Mouse (Mus musculus) liver, postnatal 0 days (tissue): ENCODE data around the gene Eps15l1. TPM values are rescaled to one million over a fixed set of nuclear protein-coding genes. Genes with fewer than 3 reads are reported as not detected.

Source experiments
- ATAC-seq: fragments of 200-750 bp; cut with Nextera tagmentation; 2 replicates; pipeline ENCODE4 v1.8.0; 2017; ENCODE audit warnings: mild to moderate bottlenecking, moderate library complexity
- DNase-seq: peaks from one replicate; pipeline ENCODE4 v3.0.0-alpha.2; 2016
- H3K27ac ChIP-seq: fragments of 300-500 bp; sonication (generic); 2 replicates; pipeline ENCODE4 v1.5.1; 2014; ENCODE audit warnings: antibody characterized with exemption, moderate library complexity, mild to moderate bottlenecking, low read depth
- H3K27me3 ChIP-seq: fragments of 300-500 bp; sonication (generic); 2 replicates; pipeline ENCODE4 v1.6.1; 2014; ENCODE audit warnings: low read length, control low read depth, mixed read lengths; ENCODE audit not compliant: insufficient read depth
- H3K36me3 ChIP-seq: fragments of 300-500 bp; sonication (generic); replicated peaks from 2 replicates; pipeline ENCODE4 v1.6.1; 2014; ENCODE audit warnings: mild to moderate bottlenecking, control low read depth, low read length, moderate library complexity, mixed read lengths; ENCODE audit not compliant: insufficient read depth
- H3K4me1 ChIP-seq: fragments of 300-500 bp; sonication (generic); 2 replicates; pipeline ENCODE4 v1.6.1; 2014; ENCODE audit warnings: antibody characterized with exemption, mild to moderate bottlenecking, control low read depth; ENCODE audit not compliant: insufficient read depth
- H3K4me2 ChIP-seq: fragments of 300-500 bp; sonication (generic); 2 replicates; pipeline ENCODE4 v1.6.1; 2014; ENCODE audit warnings: low read depth, mild to moderate bottlenecking, low read length, moderate library complexity, mixed read lengths
- H3K4me3 ChIP-seq: fragments of 300-500 bp; sonication (generic); 2 replicates; pipeline ENCODE4 v1.5.1; 2014; ENCODE audit warnings: low read depth, low read length
- H3K9ac ChIP-seq: fragments of 300-500 bp; sonication (generic); replicated peaks from 2 replicates; pipeline ENCODE4 v1.6.1; 2014; ENCODE audit warnings: mild to moderate bottlenecking, moderate library complexity
- H3K9me3 ChIP-seq: fragments of 300-500 bp; sonication (generic); 2 replicates; pipeline ENCODE4 v1.6.1; 2016; ENCODE audit warnings: mild to moderate bottlenecking, control low read depth, low read length, mixed read lengths
- CTCF ChIP-seq: sonication (generic); IDR thresholded peaks from 2 replicates; pipeline ENCODE4 v1.5.1; 2016; ENCODE audit warnings: antibody characterized with exemption, low read depth
- EP300 ChIP-seq: IDR thresholded peaks from 2 replicates; pipeline ENCODE4 v1.6.1; 2016; ENCODE audit warnings: antibody characterized with exemption, low read depth, mild to moderate bottlenecking
- WGBS: fragments of 180-500 bp; shearing (Covaris S2); extraction: QIAGEN DNeasy Blood & Tissue Kit; methylation state at CpG from one replicate; pipeline ENCODE4 v1.1.7; 2014; ENCODE audit not compliant: insufficient replicate concordance; 5-methylcytosine and 5-hydroxymethylcytosine counted together
- polyA plus RNA-seq: library from polyadenylated mRNA; unstranded; fragments of >200 nt; fragmentation: Nextera tagmentation; extraction: Ambion mirVana; gene quantifications from 2 replicates; pipeline ENCODE4 v1.2.1, GENCODE M21; 2015

Gene Eps15l1
- polyA plus RNA-seq, 1 experiment from 2014 or later = 10.1 TPM

DNA sequence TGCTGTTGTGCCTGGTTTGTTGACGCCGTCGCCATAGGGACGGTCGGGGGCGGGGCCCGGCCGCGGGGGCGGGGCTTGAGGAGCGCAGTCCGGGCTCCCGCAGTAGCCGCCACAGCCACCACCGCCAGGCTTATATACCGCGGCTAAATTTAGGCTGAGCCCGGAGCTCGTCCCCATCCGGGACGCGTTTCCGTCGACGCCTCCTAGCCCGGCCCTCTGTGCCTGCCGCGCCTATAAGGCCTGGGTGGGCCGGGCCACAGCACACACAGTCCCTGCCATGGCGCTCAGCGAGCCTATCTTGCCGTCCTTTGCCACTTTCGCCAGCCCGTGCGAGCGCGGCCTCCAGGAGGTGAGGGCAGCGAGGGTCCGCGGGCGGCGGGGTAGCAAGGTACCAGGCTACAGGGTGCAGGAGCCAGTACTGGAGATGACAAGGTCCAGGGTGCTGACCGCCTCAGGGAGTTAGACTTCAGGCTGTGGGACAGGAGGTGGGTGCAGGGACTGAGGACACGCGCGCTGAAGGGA, 102.4 kb downstream of the Eps15l1 start, which contains the start of gene Klf2:
Gene Klf2, plus strand, starts transcription at position 233 of the 522 bp plus-strand sequence.
- WGBS = 0% methylated on average over 39 of the region's 46 CpGs
- 0 out of 2 replicates have a peak, but pooled peaks have one; percentile 4 for TF ChIP-seq CTCF
- no peak for TF ChIP-seq EP300
- peak within 1 kb of the TSS; percentile 76 for H3K9ac ChIP-seq
- no peaks in the 10 kb centered on the region for H3K9me3 ChIP-seq
- peaks cover 18% of the 10 kb centered on the region for H3K27me3 ChIP-seq
- peak within 1 kb of the TSS; percentile 74 for H3K27ac ChIP-seq
- peak within 1 kb of the TSS; percentile 67 for H3K4me3 ChIP-seq
- H3K36me3 ChIP-seq = peaks cover 15% of the 10 kb centered on the region
- peaks cover 28% of the 10 kb centered on the region for H3K4me1 ChIP-seq
- ATAC-seq = peak; percentile 96
- DNase-seq = peak; percentile 95
- peak within 1 kb of the TSS; percentile 80 for H3K4me2 ChIP-seq

DNA sequence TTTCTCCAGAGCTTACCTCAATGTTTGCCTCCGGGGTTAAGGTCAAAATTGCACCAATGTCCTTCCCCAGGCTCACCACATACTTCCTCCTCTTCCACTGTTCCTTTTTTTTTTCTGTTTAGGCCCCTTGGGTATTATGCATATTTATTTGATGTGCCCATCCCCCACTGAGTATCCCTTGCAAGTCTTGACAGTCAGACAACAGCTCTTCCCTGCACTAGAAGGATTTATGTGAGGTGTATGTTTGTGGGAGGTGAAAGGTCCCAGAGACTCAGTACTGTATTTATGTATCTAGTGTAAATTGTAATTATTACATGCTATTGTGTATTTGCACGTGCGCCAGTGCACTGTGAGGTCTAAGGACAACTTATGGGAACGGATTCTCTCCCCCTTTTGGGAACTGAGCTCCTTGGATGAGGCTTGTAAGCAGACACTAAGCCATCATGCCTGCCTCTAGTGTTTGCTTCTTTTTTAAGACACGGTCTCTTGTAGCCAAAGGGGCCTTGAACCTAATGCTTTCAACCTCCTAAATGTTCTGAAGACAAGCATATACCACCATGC, 103.4 kb downstream of the Eps15l1 start:
- DNase-seq = peak; percentile 33

GRCm38 (mm10) chr8:72316053-72316695, 105.1 kb downstream of the Eps15l1 start:
- peaks cover 8% of the 10 kb centered on the region for H3K36me3 ChIP-seq
- H3K27ac ChIP-seq = no peak overlapping the region
- DNase-seq = no peak
- peaks cover 27% of the 10 kb centered on the region for H3K4me1 ChIP-seq
- 53% methylated on average over 10 of the region's 10 CpGs for WGBS
- no peak overlapping the region for H3K9ac ChIP-seq
- peaks cover 18% of the 10 kb centered on the region for H3K27me3 ChIP-seq
- no peak overlapping the region for H3K4me2 ChIP-seq
- H3K4me3 ChIP-seq = no peak overlapping the region
- no peak for ATAC-seq
- TF ChIP-seq EP300 (no peak), CTCF (no peak)
- no peaks in the 10 kb centered on the region for H3K9me3 ChIP-seq

More for the DNA sequence above, 103.4 kb downstream of the Eps15l1 start:
- no peak for ATAC-seq
- H3K9me3 ChIP-seq = no peaks in the 10 kb centered on the region
- TF ChIP-seq EP300 = 0 out of 2 replicates have a peak, but pooled peaks have one; percentile 11
- TF ChIP-seq CTCF = no peak
- H3K27ac ChIP-seq = peak overlapping the region; percentile 59
- H3K36me3 ChIP-seq = peaks cover 12% of the 10 kb centered on the region
- H3K4me1 ChIP-seq = peaks cover 31% of the 10 kb centered on the region
- no peak overlapping the region for H3K4me3 ChIP-seq
- 0 out of 2 replicates have a peak overlapping the region, but pooled peaks have one; percentile 9 for H3K4me2 ChIP-seq
- H3K9ac ChIP-seq = no peak overlapping the region
- H3K27me3 ChIP-seq = peaks cover 18% of the 10 kb centered on the region
- WGBS = 33% methylated on average over 5 of the region's 5 CpGs

GRCm38 (mm10) chr8:72312926-72313518, 108.2 kb downstream of the Eps15l1 start:
- Histone ChIP-seq H3K4me3 (no peak overlapping the region), H3K4me2 (no peak overlapping the region), H3K9ac (no peak overlapping the region), H3K27ac (no peak overlapping the region), H3K9me3 (no peaks in the 10 kb centered on the region), H3K27me3 (no peaks in the 10 kb centered on the region), H3K36me3 (no peaks in the 10 kb centered on the region), H3K4me1 (peaks cover 26% of the 10 kb centered on the region)
- ATAC-seq (no peak), DNase-seq (no peak)
- 39% methylated on average over 3 of the region's 3 CpGs for WGBS
- TF ChIP-seq CTCF = no peak
- TF ChIP-seq EP300 = no peak

DNA sequence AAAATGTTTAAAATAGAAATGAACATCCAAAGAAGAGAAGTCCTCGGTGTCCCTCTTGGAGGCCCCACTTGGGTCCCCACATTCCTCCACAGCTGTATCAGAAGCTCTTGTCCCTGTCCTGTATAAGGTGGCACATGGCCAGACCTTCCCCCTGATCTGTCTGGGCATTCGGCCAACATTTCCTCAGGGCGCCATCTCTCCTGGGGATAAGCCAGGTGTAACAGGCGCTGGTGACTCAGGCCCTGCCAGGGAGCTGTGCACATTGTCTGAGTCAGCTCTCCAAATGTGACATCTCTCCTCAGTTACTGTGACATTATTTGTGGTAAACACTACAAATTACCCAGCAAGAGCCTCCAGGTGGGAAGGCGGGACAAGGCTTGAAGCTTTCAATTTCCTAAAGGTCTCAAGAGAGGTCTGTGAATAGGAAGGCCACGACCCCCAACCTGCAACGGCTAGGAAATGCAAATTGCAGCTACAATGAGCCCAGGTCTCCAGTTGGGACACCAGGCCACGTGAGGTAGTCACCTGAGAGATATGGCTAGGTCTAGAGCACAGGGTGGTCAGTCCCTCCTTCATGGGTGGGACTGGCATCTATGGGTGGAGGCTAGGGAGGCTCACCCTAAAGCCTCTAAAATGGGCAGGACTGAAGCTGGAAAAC, 110.3 kb downstream of the Eps15l1 start:
- no peaks in the 10 kb centered on the region for H3K9me3 ChIP-seq
- H3K4me2 ChIP-seq = no peak overlapping the region
- H3K4me3 ChIP-seq = no peak overlapping the region
- ATAC-seq (peak; percentile 91), DNase-seq (peak; percentile 84)
- H3K4me1 ChIP-seq = peaks cover 15% of the 10 kb centered on the region
- H3K36me3 ChIP-seq = no peaks in the 10 kb centered on the region
- H3K27ac ChIP-seq = peak overlapping the region; percentile 60
- no peaks in the 10 kb centered on the region for H3K27me3 ChIP-seq
- 48% methylated on average over 8 of the region's 8 CpGs for WGBS
- TF ChIP-seq CTCF = no peak
- no peak for TF ChIP-seq EP300
- no peak overlapping the region for H3K9ac ChIP-seq
